Mouse (Mus musculus) erythroblast, adult 5-6 weeks (primary cell): ENCODE results near the gene Cfap46. TPM values are rescaled to one million over a fixed set of nuclear protein-coding genes. Genes with fewer than 3 reads are reported as not detected.

Experiments
- total RNA-seq, 2 experiments: library from RNA; stranded (forward) in 1 of 2; stranded (reverse) in 1 of 2; fragments of 150-400 nt in 1 of 2; fragments of 200-764, 138-1000 nt in 1 of 2; gene quantifications; 2 replicates each; pipeline versions ENCODE4 v1.2.3 to v1.2.4; 2015 to 2017; ENCODE audit warnings: low replicate concordance in 2 of 2

The Cfap46 gene
- total RNA-seq, 2 experiments from 2014 or later, result not detected

Other genes starting within 250 kb of the Cfap46 start
- not detected in 2 replicates for gene Nkx6-2, start 101.0 kb downstream of the Cfap46 start, total RNA-seq (2015; ENCODE audit: low replicate concordance)
- not detected in 2 replicates for gene Nkx6-2, start 101.0 kb downstream of the Cfap46 start, total RNA-seq (2017; ENCODE audit: low replicate concordance)
- not detected in 2 replicates for gene Adgra1, start 150.4 kb upstream of the Cfap46 start, total RNA-seq (2015; ENCODE audit: low replicate concordance)
- not detected in 2 replicates for gene Adgra1, start 150.4 kb upstream of the Cfap46 start, total RNA-seq (2017; ENCODE audit: low replicate concordance)
- not detected in 2 replicates for gene Kndc1, start 210.9 kb upstream of the Cfap46 start, total RNA-seq (2015; ENCODE audit: low replicate concordance)
- not detected in 2 replicates for gene Kndc1, start 210.9 kb upstream of the Cfap46 start, total RNA-seq (2017; ENCODE audit: low replicate concordance)